Mouse (Mus musculus) hindbrain, embryonic 10.5 days (tissue): ENCODE measurements around the gene Evl. TPM values are rescaled to one million over a fixed set of nuclear protein-coding genes. Genes with fewer than 3 reads are reported as not detected.

Source experiments
- DNase-seq: peaks from one replicate; pipeline ENCODE4 v3.0.0-alpha.2; 2017; ENCODE audit warnings: low spot score
- H3K27ac ChIP-seq: fragments of 300-500 bp; sonication (generic); 2 replicates; pipeline ENCODE4 v1.5.1; 2016; ENCODE audit warnings: mild to moderate bottlenecking, moderate library complexity
- H3K27me3 ChIP-seq: fragments of 300-500 bp; sonication (generic); 2 replicates; pipeline ENCODE4 v1.6.1; 2016; ENCODE audit warnings: mild to moderate bottlenecking; ENCODE audit not compliant: poor library complexity, insufficient read depth, severe bottlenecking
- H3K36me3 ChIP-seq: fragments of 300-500 bp; sonication (generic); 2 replicates; pipeline ENCODE4 v1.6.1; 2016; ENCODE audit warnings: mild to moderate bottlenecking, moderate library complexity
- H3K4me1 ChIP-seq: fragments of 300-500 bp; sonication (generic); replicated peaks from 2 replicates; pipeline ENCODE4 v1.6.1; 2016; ENCODE audit warnings: mild to moderate bottlenecking
- H3K4me3 ChIP-seq: fragments of 300-500 bp; sonication (generic); 2 replicates; pipeline ENCODE4 v1.5.1; 2016; ENCODE audit warnings: mild to moderate bottlenecking, moderate library complexity
- H3K9me3 ChIP-seq: fragments of 300-500 bp; sonication (generic); 2 replicates; pipeline ENCODE4 v1.6.1; 2016; ENCODE audit warnings: mild to moderate bottlenecking, moderate library complexity
- WGBS: fragments of 180-500 bp; shearing (Covaris S2); methylation state at CpG from one replicate; pipeline ENCODE4 v1.1.7; 2016; 5-methylcytosine and 5-hydroxymethylcytosine counted together
- polyA plus RNA-seq: library from polyadenylated mRNA; unstranded; fragments of >200 nt; fragmentation: Nextera tagmentation; extraction: Ambion mirVana; gene quantifications from 2 replicates; pipeline ENCODE4 v1.2.1, GENCODE M21; 2016

Evl gene
- polyA plus RNA-seq, 1 experiment from 2014 or later, result 75.2 TPM

DNA sequence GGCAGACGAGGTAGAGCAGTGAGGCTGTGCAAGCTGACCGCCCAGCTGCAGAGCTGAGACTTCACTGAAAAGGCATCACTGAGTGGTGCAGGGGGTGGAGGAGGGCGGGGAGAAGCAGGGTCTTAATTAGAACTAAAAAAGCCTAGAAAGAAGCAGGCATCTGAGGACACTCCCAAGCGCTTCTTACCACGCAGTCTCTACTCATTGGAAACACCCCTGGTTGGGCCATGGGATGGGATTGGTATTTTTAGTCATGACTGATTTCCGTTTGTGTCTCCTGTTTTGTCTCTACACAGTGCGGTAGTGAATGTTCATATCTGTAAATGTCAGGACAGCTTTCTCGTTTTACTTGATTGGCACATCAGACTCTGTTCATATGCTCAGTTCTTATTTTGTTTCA is 46.8 kb downstream of the Evl start:
- Histone ChIP-seq H3K27ac (no peak overlapping the region), H3K27me3 (no peaks in the 10 kb centered on the region), H3K4me3 (no peak overlapping the region), H3K9me3 (no peaks in the 10 kb centered on the region), H3K4me1 (peaks cover 51% of the 10 kb centered on the region), H3K36me3 (peaks cover 14% of the 10 kb centered on the region)
- no peak for DNase-seq
- 71% methylated on average over 8 of the region's 8 CpGs for WGBS

GRCm38 (mm10) chr12:108604546-108604945 is 50.0 kb downstream of the Evl start:
- Histone ChIP-seq H3K27ac (peak overlapping the region; percentile 18), H3K4me3 (no peak overlapping the region), H3K4me1 (peaks cover 54% of the 10 kb centered on the region), H3K36me3 (no peaks in the 10 kb centered on the region), H3K9me3 (no peaks in the 10 kb centered on the region), H3K27me3 (no peaks in the 10 kb centered on the region)
- no peak for DNase-seq

- H3K27ac ChIP-seq, result peak overlapping the region; percentile 50; the same call in 1 of the 2 replicates
- DNase-seq, result no peak
- 46% methylated on average over 12 of the region's 12 CpGs for WGBS
Measured at GRCm38 (mm10) chr12:108605521-108606281, 51.2 kb downstream of the Evl start.

GRCm38 (mm10) chr12:108606321-108606720 is 51.8 kb downstream of the Evl start:
- 51% methylated on average over 7 of the region's 7 CpGs for WGBS
- Histone ChIP-seq H3K27me3 (no peaks in the 10 kb centered on the region), H3K36me3 (peaks cover 6% of the 10 kb centered on the region; the same call in 1 of the 2 replicates), H3K4me3 (no peak overlapping the region), H3K4me1 (peaks cover 46% of the 10 kb centered on the region), H3K9me3 (no peaks in the 10 kb centered on the region), H3K27ac (0 out of 2 replicates have a peak overlapping the region, but pooled peaks have one; percentile 50)
- no peak for DNase-seq

More at GRCm38 (mm10) chr12:108605521-108606281, 51.2 kb downstream of the Evl start:
- Histone ChIP-seq H3K4me3 (no peak overlapping the region), H3K4me1 (peaks cover 52% of the 10 kb centered on the region), H3K27me3 (no peaks in the 10 kb centered on the region), H3K9me3 (no peaks in the 10 kb centered on the region), H3K36me3 (no peaks in the 10 kb centered on the region)

GRCm38 (mm10) chr12:108609446-108609845 is 54.9 kb downstream of the Evl start:
- WGBS, result 91% methylated on average over 3 of the region's 3 CpGs
- H3K4me1 ChIP-seq, result peaks cover 22% of the 10 kb centered on the region
- no peak overlapping the region for H3K4me3 ChIP-seq
- no peak for DNase-seq
- no peak overlapping the region for H3K27ac ChIP-seq
- no peaks in the 10 kb centered on the region for H3K9me3 ChIP-seq
- no peaks in the 10 kb centered on the region for H3K27me3 ChIP-seq
- H3K36me3 ChIP-seq, result peaks cover 13% of the 10 kb centered on the region; the same call in 1 of the 2 replicates

DNA sequence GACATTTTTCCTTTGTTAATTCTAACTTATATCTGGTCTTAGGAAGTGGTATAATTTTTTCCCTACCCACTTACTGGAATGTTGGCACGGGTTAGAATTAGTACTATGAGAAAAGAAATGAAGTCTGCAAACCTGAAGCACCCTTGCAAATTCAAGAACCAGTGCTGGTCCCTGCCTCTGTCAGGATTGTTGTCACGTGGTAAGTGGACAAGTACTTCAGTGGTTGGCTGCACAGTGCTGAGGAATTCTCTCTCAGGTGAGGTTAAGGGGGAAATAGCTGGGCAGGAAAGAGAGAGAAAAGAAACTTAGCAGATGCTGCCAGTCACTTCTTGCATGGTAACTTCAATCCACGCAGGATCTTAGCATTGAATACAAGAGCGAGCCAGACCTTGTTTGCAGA is 55.7 kb downstream of the Evl start:
- Histone ChIP-seq H3K4me3 (no peak overlapping the region), H3K27me3 (no peaks in the 10 kb centered on the region), H3K27ac (no peak overlapping the region), H3K9me3 (no peaks in the 10 kb centered on the region), H3K36me3 (peaks cover 13% of the 10 kb centered on the region; the same call in 1 of the 2 replicates), H3K4me1 (peaks cover 14% of the 10 kb centered on the region)
- 87% methylated on average over 4 of the region's 4 CpGs for WGBS
- DNase-seq, result no peak

DNA sequence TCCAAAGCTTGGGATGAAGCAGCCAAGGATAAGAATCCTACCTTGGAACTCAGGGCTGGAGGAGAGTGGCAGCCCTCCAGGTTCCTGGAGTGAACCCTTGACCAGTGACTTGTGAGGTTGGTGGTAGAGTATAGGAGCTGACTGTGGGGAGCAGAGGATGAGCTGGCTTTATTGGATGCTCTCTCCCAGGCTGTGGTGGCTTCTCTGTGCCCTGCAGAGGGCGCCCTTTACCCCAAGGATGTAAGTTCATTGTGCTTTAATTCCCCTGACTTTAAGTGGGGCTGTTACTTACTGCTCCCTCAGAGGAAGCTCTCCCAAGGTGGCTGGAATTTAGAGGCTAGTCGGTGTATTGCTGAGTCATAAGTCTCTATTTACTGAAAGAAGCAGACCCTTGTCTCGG is 58.6 kb downstream of the Evl start:
- Histone ChIP-seq H3K36me3 (peaks cover 13% of the 10 kb centered on the region; the same call in 1 of the 2 replicates), H3K27me3 (no peaks in the 10 kb centered on the region), H3K4me3 (no peak overlapping the region), H3K9me3 (no peaks in the 10 kb centered on the region), H3K4me1 (no peaks in the 10 kb centered on the region), H3K27ac (no peak overlapping the region)
- DNase-seq, result peak; percentile 15
- 54% methylated on average over 3 of the region's 3 CpGs for WGBS

DNA sequence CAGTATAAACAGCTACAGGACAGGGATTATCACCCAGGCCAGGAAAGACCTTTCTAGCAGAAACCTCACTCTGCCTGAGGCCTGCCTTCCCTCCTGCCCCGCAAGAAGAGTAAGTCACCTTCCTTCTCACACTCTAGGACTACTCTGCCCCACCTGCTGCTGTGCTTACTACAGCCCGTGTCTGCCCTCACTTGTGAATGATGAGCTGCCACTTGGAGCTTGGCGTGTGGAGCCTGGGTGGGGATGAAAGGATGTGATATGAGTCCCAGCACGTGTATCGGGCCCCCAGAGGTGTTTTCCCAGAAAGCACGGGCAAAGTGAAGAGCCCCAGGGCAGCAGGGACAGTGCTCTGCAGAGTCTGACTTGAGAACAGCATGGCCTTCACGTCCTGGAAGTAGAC is 63.0 kb downstream of the Evl start:
- H3K27ac ChIP-seq, result no peak overlapping the region
- DNase-seq, result no peak
- no peaks in the 10 kb centered on the region for H3K9me3 ChIP-seq
- H3K4me3 ChIP-seq, result no peak overlapping the region
- H3K4me1 ChIP-seq, result no peaks in the 10 kb centered on the region
- H3K36me3 ChIP-seq, result peaks cover 9% of the 10 kb centered on the region
- 88% methylated on average over 7 of the region's 7 CpGs for WGBS
- no peaks in the 10 kb centered on the region for H3K27me3 ChIP-seq

DNA sequence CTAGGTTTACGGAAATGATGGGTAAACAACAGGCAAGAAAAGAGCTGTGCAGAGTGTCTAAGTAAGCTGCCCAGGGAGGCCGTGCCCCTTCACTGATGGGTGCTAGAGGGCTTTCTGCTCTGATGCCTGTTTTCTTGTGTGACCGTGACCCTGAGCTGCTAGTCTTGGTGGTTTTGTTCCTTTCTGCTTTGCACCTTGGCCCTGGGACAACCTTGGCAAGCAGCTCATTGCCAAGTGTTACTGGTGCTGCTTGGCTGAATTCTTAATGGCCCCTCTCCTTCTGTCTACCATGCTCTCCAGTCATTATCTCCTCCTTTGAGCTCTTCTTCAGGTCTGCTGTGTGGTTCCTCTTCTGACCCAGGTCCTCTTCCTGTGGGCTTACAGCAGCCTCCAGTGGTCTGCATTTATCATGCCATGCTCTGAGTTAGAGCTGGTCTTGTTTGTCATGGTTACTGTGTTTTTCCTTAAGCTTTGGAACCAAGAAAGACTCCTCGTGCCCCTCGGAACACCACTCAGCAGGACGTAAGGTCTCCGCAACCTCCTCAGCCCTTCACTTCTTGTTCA is 65.4 kb downstream of the Evl start:
- H3K27me3 ChIP-seq, result no peaks in the 10 kb centered on the region
- no peaks in the 10 kb centered on the region for H3K4me1 ChIP-seq
- H3K36me3 ChIP-seq, result peaks cover 14% of the 10 kb centered on the region
- whole genome bisulfite sequencing, result 95% methylated on average over 7 of the region's 7 CpGs
- no peaks in the 10 kb centered on the region for H3K9me3 ChIP-seq
- DNase-seq, result no peak
- H3K27ac ChIP-seq, result no peak overlapping the region
- H3K4me3 ChIP-seq, result no peak overlapping the region

DNA sequence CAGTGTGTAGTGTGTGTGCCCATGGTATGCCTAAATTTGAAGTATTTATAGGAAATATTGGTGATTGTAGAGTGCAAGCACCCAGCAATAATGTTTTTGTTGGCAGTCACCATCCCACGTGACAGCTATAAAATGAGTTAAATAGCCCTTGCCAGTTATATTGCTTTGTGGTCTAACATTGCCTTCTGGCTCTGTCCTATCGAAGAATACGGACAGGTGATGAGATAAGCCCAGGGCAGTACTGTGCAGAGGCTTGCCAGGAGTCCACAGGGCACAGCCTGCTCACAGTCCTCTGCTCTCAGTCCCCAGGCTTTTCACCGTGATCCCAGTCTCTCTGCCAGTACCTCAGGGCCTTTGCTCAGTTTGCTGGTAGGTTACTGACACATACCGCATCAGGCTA is 67.9 kb downstream of the Evl start:
- Histone ChIP-seq H3K27ac (no peak overlapping the region), H3K4me1 (no peaks in the 10 kb centered on the region), H3K36me3 (peaks cover 14% of the 10 kb centered on the region), H3K27me3 (no peaks in the 10 kb centered on the region), H3K4me3 (no peak overlapping the region), H3K9me3 (no peaks in the 10 kb centered on the region)
- no peak for DNase-seq
- WGBS, result 94% methylated on average over 5 of the region's 5 CpGs

- no peak overlapping the region for H3K4me3 ChIP-seq
- H3K27me3 ChIP-seq, result no peaks in the 10 kb centered on the region
- H3K9me3 ChIP-seq, result no peaks in the 10 kb centered on the region
- WGBS, result 91% methylated on average over 1 of the region's 1 CpGs
- no peak overlapping the region for H3K27ac ChIP-seq
- H3K4me1 ChIP-seq, result no peaks in the 10 kb centered on the region
- no peak for DNase-seq
- peaks cover 32% of the 10 kb centered on the region for H3K36me3 ChIP-seq
Measured at GRCm38 (mm10) chr12:108629556-108629955, 75.0 kb downstream of the Evl start.

DNA sequence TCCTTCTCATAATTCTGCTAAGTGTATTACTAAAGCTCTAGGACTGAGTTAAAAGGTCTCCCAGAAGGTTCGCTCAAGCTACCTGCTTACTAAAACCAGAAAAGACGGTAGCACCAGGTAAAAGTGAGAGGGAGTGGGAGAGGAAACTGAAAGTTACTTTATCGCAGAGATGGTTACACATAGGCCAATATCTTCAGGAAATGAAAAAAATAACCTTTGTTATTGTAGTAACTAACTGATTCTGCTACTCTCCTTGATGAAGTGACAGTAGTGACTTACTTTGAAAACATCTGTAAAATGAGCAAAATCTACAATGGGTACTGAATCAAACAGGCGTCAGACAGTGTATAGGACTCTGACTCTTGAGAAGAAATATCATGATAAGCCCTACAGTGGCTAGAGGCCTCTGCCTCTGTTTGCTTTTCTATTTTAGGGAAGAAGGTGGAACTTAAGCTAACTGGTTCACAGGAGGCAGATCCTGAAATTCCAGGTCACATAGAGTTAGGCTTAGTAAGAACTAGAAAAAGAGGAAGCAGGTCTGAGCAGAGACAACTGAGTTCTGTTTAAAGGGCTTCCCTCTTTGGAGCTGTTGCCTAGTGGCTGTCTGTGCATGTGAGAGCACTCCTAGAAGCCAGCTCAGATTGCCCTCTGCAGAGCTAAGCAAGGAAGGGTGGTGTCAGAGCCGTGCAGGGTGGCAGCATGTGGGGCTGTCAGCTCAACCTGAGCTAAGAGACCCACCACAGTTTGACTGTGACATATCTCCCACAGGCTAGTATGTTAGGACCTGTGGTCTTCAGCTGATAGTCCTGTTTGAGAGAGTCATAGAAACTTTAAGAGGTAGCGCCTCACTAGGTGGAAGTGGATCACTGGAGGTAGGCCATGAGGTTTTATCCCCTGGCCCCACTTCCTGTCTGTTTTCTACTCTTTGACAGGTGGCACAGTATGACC is 76.5 kb downstream of the Evl start:
- Histone ChIP-seq H3K4me1 (no peaks in the 10 kb centered on the region), H3K4me3 (no peak overlapping the region), H3K27me3 (no peaks in the 10 kb centered on the region), H3K9me3 (no peaks in the 10 kb centered on the region), H3K27ac (no peak overlapping the region), H3K36me3 (peaks cover 36% of the 10 kb centered on the region)
- 92% methylated on average over 6 of the region's 6 CpGs for WGBS
- no peak for DNase-seq

DNA sequence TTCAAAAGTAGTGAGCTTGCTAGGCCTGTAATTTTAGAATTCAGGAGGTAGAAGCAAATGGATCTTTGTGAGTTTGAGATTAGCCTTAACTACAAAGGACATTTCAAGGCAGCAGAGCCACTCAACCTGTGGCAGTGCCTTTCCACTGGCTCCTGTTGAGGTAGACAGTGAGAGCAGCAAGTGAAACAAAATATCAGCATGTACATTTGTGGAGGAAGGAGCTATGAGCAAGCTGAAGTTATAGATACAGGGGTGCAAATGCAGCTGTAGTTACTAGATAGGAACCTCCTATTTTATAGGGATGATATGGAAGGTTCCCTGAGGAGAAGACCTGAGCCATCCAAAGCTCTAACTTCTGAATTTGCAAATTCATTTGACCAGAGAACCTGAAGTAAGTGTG is 78.0 kb downstream of the Evl start:
- H3K9me3 ChIP-seq, result no peaks in the 10 kb centered on the region

More for the DNA sequence above, 78.0 kb downstream of the Evl start:
- DNase-seq, result no peak
- no peaks in the 10 kb centered on the region for H3K27me3 ChIP-seq
- 0 out of 2 replicates have a peak, but pooled peaks cover 2% of the 10 kb centered on the region for H3K4me1 ChIP-seq
- peaks cover 36% of the 10 kb centered on the region for H3K36me3 ChIP-seq
- no peak overlapping the region for H3K4me3 ChIP-seq
- no peak overlapping the region for H3K27ac ChIP-seq
